Mouse (Mus musculus) lung, postnatal 25 days (tissue): ENCODE measurements at regions not wholly inside any gene's neighbourhood (a gene's known extent, or its start where the extent isn't known, plus 50 kb on each side); places are given as distances from the start of the nearest gene placed in this dataset.
A peak's percentile ranks its signal among the peaks of the same experiment; 100 is the strongest.

Source experiments
- DNase-seq: peaks from one replicate; pipeline ENCODE4 v3.0.0; 2022; ENCODE audit warnings: low spot score

GRCm38 (mm10) chr16:30118876-30119275, 54.7 kb downstream of the Hes1 start:
- DNase-seq, result no peak

GRCm38 (mm10) chr16:30120330-30121265, 56.4 kb downstream of the Hes1 start:
- no peak for DNase-seq

- no peak for DNase-seq
Measured at GRCm38 (mm10) chr16:30121596-30121995, 57.4 kb downstream of the Hes1 start.

- DNase-seq, result no peak
Measured at GRCm38 (mm10) chr16:30122211-30123070, 58.3 kb downstream of the Hes1 start.

GRCm38 (mm10) chr16:30127015-30127414, 62.8 kb downstream of the Hes1 start:
- no peak for DNase-seq

GRCm38 (mm10) chr16:30128787-30129186, 64.6 kb downstream of the Hes1 start:
- DNase-seq, result no peak

GRCm38 (mm10) chr16:30129218-30130112, 65.3 kb downstream of the Hes1 start:
- DNase-seq, result no peak

GRCm38 (mm10) chr16:30130113-30130471, 65.9 kb downstream of the Hes1 start:
- no peak for DNase-seq

- DNase-seq, result no peak
Measured at GRCm38 (mm10) chr16:30132086-30132485, 67.9 kb downstream of the Hes1 start.

GRCm38 (mm10) chr16:30134642-30135165, 70.5 kb downstream of the Hes1 start:
- no peak for DNase-seq

GRCm38 (mm10) chr16:30136849-30137248, 72.7 kb downstream of the Hes1 start:
- no peak for DNase-seq

GRCm38 (mm10) chr16:30137812-30138211, 73.6 kb downstream of the Hes1 start:
- no peak for DNase-seq

- no peak for DNase-seq
Measured at GRCm38 (mm10) chr16:30144818-30145464, 80.8 kb downstream of the Hes1 start.

GRCm38 (mm10) chr16:30145465-30146207, 81.5 kb downstream of the Hes1 start:
- DNase-seq, result peak; percentile 6

GRCm38 (mm10) chr16:30146208-30146525, 82.0 kb downstream of the Hes1 start:
- no peak for DNase-seq

GRCm38 (mm10) chr16:30147296-30147695, 83.1 kb downstream of the Hes1 start:
- no peak for DNase-seq

GRCm38 (mm10) chr16:30151104-30151503, 86.9 kb downstream of the Hes1 start:
- DNase-seq, result no peak

GRCm38 (mm10) chr16:30155070-30155469, 90.9 kb downstream of the Hes1 start:
- DNase-seq, result no peak

- DNase-seq, result no peak
Measured at GRCm38 (mm10) chr16:30155486-30156246, 91.5 kb downstream of the Hes1 start.

GRCm38 (mm10) chr16:30158184-30158583, 94.0 kb downstream of the Hes1 start:
- no peak for DNase-seq
